Mouse (Mus musculus) ES-E14 (cell line): ENCODE data around the gene Fam171a1.

Experiments
- CHD2 ChIP-seq: IDR thresholded peaks from 2 replicates; pipeline ENCODE4 v1.6.1; 2014; ENCODE audit warnings: mild to moderate bottlenecking, low read depth, low read length, inconsistent platforms
- HCFC1 ChIP-seq: IDR thresholded peaks from 2 replicates; pipeline ENCODE4 v1.6.1; 2012; ENCODE audit warnings: low read length, inconsistent platforms, borderline replicate concordance; ENCODE audit not compliant: insufficient read depth
- ZNF384 ChIP-seq: IDR thresholded peaks from 2 replicates; pipeline ENCODE4 v1.6.1; 2012; ENCODE audit warnings: low read depth, low read length, inconsistent platforms

- TF ChIP-seq CHD2 (no peak), HCFC1 (no peak), ZNF384 (no peak)
These were observed 5.6 kb upstream of the Fam171a1 start for GRCm38 (mm10) chr2:3108431-3108830.
